Mouse (Mus musculus) lung, embryonic 16.5 days (tissue): ENCODE measurements around the gene Mical2. TPM values are rescaled to one million over a fixed set of nuclear protein-coding genes. Genes with fewer than 3 reads are reported as not detected.
A peak's percentile ranks its signal among the peaks of the same experiment; 100 is the strongest.

Experiments used
- ATAC-seq: fragments of 200-750 bp; cut with Nextera tagmentation; 2 replicates; pipeline ENCODE4 v1.8.0; 2017; ENCODE audit warnings: low read depth, mild to moderate bottlenecking, moderate library complexity
- H3K27ac ChIP-seq: fragments of 300-500 bp; sonication (generic); 2 replicates; pipeline ENCODE4 v1.5.1; 2014; ENCODE audit warnings: mild to moderate bottlenecking, control low read depth, low read length
- H3K27me3 ChIP-seq: fragments of 300-500 bp; sonication (generic); 2 replicates; pipeline ENCODE4 v1.6.1; 2014; ENCODE audit warnings: low read depth, low read length, mixed read lengths; ENCODE audit not compliant: control insufficient read depth, insufficient read depth
- H3K36me3 ChIP-seq: fragments of 300-500 bp; sonication (generic); 2 replicates; pipeline ENCODE4 v1.6.1; 2014; ENCODE audit warnings: low read length; ENCODE audit not compliant: control insufficient read depth, insufficient read depth
- H3K4me1 ChIP-seq: fragments of 300-500 bp; sonication (generic); replicated peaks from 2 replicates; pipeline ENCODE4 v1.6.1; 2014; ENCODE audit warnings: low read length, mixed read lengths; ENCODE audit not compliant: control insufficient read depth, insufficient read depth
- H3K4me2 ChIP-seq: fragments of 300-500 bp; sonication (generic); 2 replicates; pipeline ENCODE4 v1.6.1; 2014; ENCODE audit warnings: low read depth, low read length, control low read depth
- H3K4me3 ChIP-seq: fragments of 300-500 bp; sonication (generic); 2 replicates; pipeline ENCODE4 v1.5.1; 2014; ENCODE audit warnings: mild to moderate bottlenecking, low read length, control low read depth
- H3K9ac ChIP-seq: fragments of 300-500 bp; sonication (generic); 2 replicates; pipeline ENCODE4 v1.6.1; 2014; ENCODE audit warnings: low read length, control low read depth
- H3K9me3 ChIP-seq: fragments of 300-500 bp; sonication (generic); 2 replicates; pipeline ENCODE4 v1.6.1; 2016; ENCODE audit warnings: low read length; ENCODE audit not compliant: control insufficient read depth
- WGBS: fragments of 180-500 bp; shearing (Covaris S2); extraction: QIAGEN DNeasy Blood & Tissue Kit; methylation state at CpG from one replicate; pipeline ENCODE4 v1.1.7; 2014; 5-methylcytosine and 5-hydroxymethylcytosine counted together
- polyA plus RNA-seq: library from polyadenylated mRNA; unstranded; fragments of >200 nt; fragmentation: Nextera tagmentation; extraction: Ambion mirVana; gene quantifications from 2 replicates; pipeline ENCODE4 v1.2.1, GENCODE M21; 2015

Gene Mical2
- polyA plus RNA-seq, 1 experiment from 2014 or later, result 27.3 TPM

GRCm38 (mm10) chr7:112259286-112259685 is 33.6 kb downstream of the Mical2 start:
- no peaks in the 10 kb centered on the region for H3K36me3 ChIP-seq
- H3K4me3 ChIP-seq, result no peak overlapping the region
- H3K9me3 ChIP-seq, result no peaks in the 10 kb centered on the region
- ATAC-seq, result no peak
- H3K4me2 ChIP-seq, result no peak overlapping the region
- peak overlapping the region; percentile 19; the same call in 1 of the 2 replicates for H3K27ac ChIP-seq
- WGBS, result 81% methylated on average over 4 of the region's 4 CpGs
- no peak overlapping the region for H3K9ac ChIP-seq
- peaks cover 22% of the 10 kb centered on the region for H3K4me1 ChIP-seq
- no peaks in the 10 kb centered on the region for H3K27me3 ChIP-seq

DNA sequence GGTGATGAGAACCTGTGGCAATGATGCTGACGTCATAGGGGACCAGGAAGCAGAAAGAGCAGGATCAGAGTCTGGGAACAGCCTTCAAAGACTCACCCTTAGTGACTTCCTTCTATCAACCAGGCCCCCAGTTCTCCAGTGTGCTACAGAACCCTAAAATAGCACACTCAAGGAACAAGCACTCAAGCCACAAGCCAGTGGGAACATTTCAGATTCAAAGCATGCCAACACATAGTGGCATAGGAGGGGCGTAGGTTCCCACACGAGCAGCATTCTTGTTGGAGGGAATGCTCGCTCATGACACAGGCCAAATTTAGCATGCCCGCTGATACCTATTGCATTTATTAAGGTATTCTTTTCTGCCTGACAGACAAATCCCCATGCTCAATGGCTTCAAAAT is 35.5 kb downstream of the Mical2 start:
- peaks cover 21% of the 10 kb centered on the region for H3K4me1 ChIP-seq
- H3K36me3 ChIP-seq, result no peaks in the 10 kb centered on the region
- H3K4me2 ChIP-seq, result no peak overlapping the region
- H3K9me3 ChIP-seq, result no peaks in the 10 kb centered on the region
- H3K4me3 ChIP-seq, result no peak overlapping the region
- H3K9ac ChIP-seq, result no peak overlapping the region
- WGBS, result 56% methylated on average over 5 of the region's 5 CpGs
- peak; percentile 67 for ATAC-seq
- H3K27ac ChIP-seq, result peak overlapping the region; percentile 34; the same call in 1 of the 2 replicates
- no peaks in the 10 kb centered on the region for H3K27me3 ChIP-seq

- WGBS, result 62% methylated on average over 5 of the region's 5 CpGs
- peaks cover 34% of the 10 kb centered on the region for H3K4me1 ChIP-seq
Measured at GRCm38 (mm10) chr7:112267266-112267665, 41.6 kb downstream of the Mical2 start.

DNA sequence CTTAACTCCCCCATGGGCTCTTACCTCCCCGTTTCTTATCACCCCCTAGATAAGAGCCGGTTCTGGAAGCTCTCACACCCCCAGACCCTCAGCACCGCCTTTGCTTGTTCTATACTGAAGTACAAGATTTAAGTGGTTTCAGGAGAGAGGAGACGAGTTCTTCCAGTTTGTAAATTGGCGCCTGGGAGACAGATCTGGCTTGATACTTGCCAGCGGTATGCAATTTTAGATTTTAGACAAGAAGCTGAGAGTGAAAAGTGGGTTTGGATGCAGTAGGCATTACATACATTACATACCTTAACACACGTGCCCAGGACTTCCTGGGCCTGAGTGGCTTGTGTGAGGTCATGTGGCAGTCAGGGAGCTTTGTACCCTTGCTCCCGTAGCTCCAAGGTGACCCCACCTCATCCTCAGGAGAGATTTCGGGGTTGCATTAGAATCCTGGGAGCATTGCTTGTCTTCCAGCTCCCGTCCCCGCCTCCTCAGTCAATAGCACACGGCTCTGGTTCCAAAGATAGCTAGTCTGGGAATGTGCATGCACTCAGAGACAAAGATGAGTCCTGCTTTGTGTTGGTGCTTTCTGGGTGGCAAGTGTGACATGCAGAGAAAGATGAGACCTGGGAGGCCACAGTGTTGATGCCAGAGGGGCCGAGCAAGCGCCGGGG is 43.2 kb downstream of the Mical2 start:
- Histone ChIP-seq H3K27me3 (no peaks in the 10 kb centered on the region), H3K4me2 (0 out of 2 replicates have a peak overlapping the region, but pooled peaks have one; percentile 10), H3K4me1 (peaks cover 47% of the 10 kb centered on the region), H3K36me3 (no peaks in the 10 kb centered on the region), H3K27ac (peak overlapping the region; percentile 96), H3K4me3 (no peak overlapping the region), H3K9me3 (no peaks in the 10 kb centered on the region), H3K9ac (peak overlapping the region; percentile 49; the same call in 1 of the 2 replicates)
- WGBS, result 45% methylated on average over 15 of the region's 15 CpGs
- ATAC-seq, result peak; percentile 72

More at GRCm38 (mm10) chr7:112267266-112267665, 41.6 kb downstream of the Mical2 start:
- ATAC-seq, result no peak
- no peaks in the 10 kb centered on the region for H3K36me3 ChIP-seq
- H3K27ac ChIP-seq, result peak overlapping the region; percentile 96
- H3K27me3 ChIP-seq, result no peaks in the 10 kb centered on the region
- H3K4me3 ChIP-seq, result no peak overlapping the region
- no peak overlapping the region for H3K4me2 ChIP-seq
- H3K9me3 ChIP-seq, result no peaks in the 10 kb centered on the region
- H3K9ac ChIP-seq, result no peak overlapping the region

DNA sequence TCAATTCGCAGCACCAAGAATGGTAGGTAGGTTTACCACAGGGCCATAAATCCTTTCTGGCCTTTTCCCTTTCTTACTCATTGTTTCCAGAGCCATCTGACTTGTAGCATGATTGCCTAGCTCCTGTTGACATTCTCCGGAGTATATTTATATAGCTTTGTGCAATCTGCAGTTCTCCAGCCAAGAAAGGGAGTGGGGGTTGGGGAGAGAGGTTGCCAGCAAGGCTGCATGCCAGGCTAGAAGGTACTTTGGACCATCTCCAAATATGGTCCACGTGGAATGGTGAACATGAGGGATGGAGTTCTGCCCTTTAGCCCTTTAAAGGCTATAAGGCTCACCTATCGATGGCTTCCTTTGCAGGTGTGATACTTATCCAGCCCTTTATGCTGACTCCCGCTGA is 45.2 kb downstream of the Mical2 start:
- Histone ChIP-seq H3K27ac (peak overlapping the region; percentile 96), H3K36me3 (no peaks in the 10 kb centered on the region), H3K9ac (no peak overlapping the region), H3K27me3 (no peaks in the 10 kb centered on the region), H3K4me1 (peaks cover 58% of the 10 kb centered on the region), H3K4me3 (no peak overlapping the region), H3K9me3 (no peaks in the 10 kb centered on the region), H3K4me2 (no peak overlapping the region)
- 45% methylated on average over 5 of the region's 5 CpGs for WGBS
- ATAC-seq, result peak; percentile 73

- ATAC-seq, result no peak
- Histone ChIP-seq H3K27ac (peak overlapping the region; percentile 60), H3K36me3 (no peaks in the 10 kb centered on the region), H3K9ac (no peak overlapping the region), H3K4me2 (no peak overlapping the region), H3K4me3 (no peak overlapping the region), H3K9me3 (no peaks in the 10 kb centered on the region), H3K27me3 (no peaks in the 10 kb centered on the region), H3K4me1 (peaks cover 65% of the 10 kb centered on the region)
- 53% methylated on average over 3 of the region's 3 CpGs for WGBS
Measured at GRCm38 (mm10) chr7:112271627-112272026, 46.0 kb downstream of the Mical2 start.

- Histone ChIP-seq H3K4me2 (no peak overlapping the region), H3K27ac (peak overlapping the region; percentile 67)
- 70% methylated on average over 5 of the region's 5 CpGs for whole genome bisulfite sequencing
Measured at GRCm38 (mm10) chr7:112272692-112273091, 47.0 kb downstream of the Mical2 start.

GRCm38 (mm10) chr7:112273451-112273850 is 47.8 kb downstream of the Mical2 start:
- no peaks in the 10 kb centered on the region for H3K27me3 ChIP-seq
- H3K4me2 ChIP-seq, result no peak overlapping the region
- H3K4me1 ChIP-seq, result peaks cover 67% of the 10 kb centered on the region

More at GRCm38 (mm10) chr7:112272692-112273091, 47.0 kb downstream of the Mical2 start:
- Histone ChIP-seq H3K9me3 (no peaks in the 10 kb centered on the region), H3K9ac (no peak overlapping the region), H3K27me3 (no peaks in the 10 kb centered on the region), H3K4me3 (no peak overlapping the region), H3K36me3 (no peaks in the 10 kb centered on the region), H3K4me1 (peaks cover 67% of the 10 kb centered on the region)
- ATAC-seq, result no peak

GRCm38 (mm10) chr7:112274611-112275010 is 49.0 kb downstream of the Mical2 start:
- ATAC-seq, result no peak
- no peak overlapping the region for H3K9ac ChIP-seq
- H3K27me3 ChIP-seq, result no peaks in the 10 kb centered on the region
- H3K9me3 ChIP-seq, result no peaks in the 10 kb centered on the region
- no peak overlapping the region for H3K4me3 ChIP-seq
- H3K4me2 ChIP-seq, result no peak overlapping the region
- H3K36me3 ChIP-seq, result no peaks in the 10 kb centered on the region
- 0 out of 2 replicates have a peak overlapping the region, but pooled peaks have one; percentile 36 for H3K27ac ChIP-seq
- WGBS, result 49% methylated on average over 2 of the region's 2 CpGs
- H3K4me1 ChIP-seq, result peaks cover 60% of the 10 kb centered on the region

More at GRCm38 (mm10) chr7:112273451-112273850, 47.8 kb downstream of the Mical2 start:
- Histone ChIP-seq H3K36me3 (no peaks in the 10 kb centered on the region), H3K4me3 (no peak overlapping the region), H3K9me3 (no peaks in the 10 kb centered on the region), H3K27ac (peak overlapping the region; percentile 67), H3K9ac (no peak overlapping the region)
- ATAC-seq, result no peak
- 41% methylated on average over 6 of the region's 6 CpGs for WGBS
